Mouse (Mus musculus) hindbrain, embryonic 12.5 days (tissue): ENCODE measurements around the gene Mettl23. TPM values are rescaled to one million over a fixed set of nuclear protein-coding genes. Genes with fewer than 3 reads are reported as not detected.

Experiments
- ATAC-seq: fragments of 200-750 bp; cut with Nextera tagmentation; 2 replicates; pipeline ENCODE4 v1.8.0; 2017; ENCODE audit warnings: moderate TSS enrichment; ENCODE audit not compliant: low FRiP score
- H3K27ac ChIP-seq: fragments of 300-500 bp; sonication (generic); 2 replicates; pipeline ENCODE4 v1.5.1; 2016; ENCODE audit warnings: mild to moderate bottlenecking
- H3K27me3 ChIP-seq: fragments of 300-500 bp; sonication (generic); 2 replicates; pipeline ENCODE4 v1.6.1; 2016; ENCODE audit warnings: mild to moderate bottlenecking
- H3K36me3 ChIP-seq: fragments of 300-500 bp; sonication (generic); 2 replicates; pipeline ENCODE4 v1.6.1; 2016; ENCODE audit warnings: mild to moderate bottlenecking
- H3K4me1 ChIP-seq: fragments of 300-500 bp; sonication (generic); 2 replicates; pipeline ENCODE4 v1.6.1; 2016
- H3K4me2 ChIP-seq: fragments of 300-500 bp; sonication (generic); replicated peaks from 2 replicates; pipeline ENCODE4 v1.6.1; 2016; ENCODE audit warnings: mild to moderate bottlenecking
- H3K4me3 ChIP-seq: fragments of 300-500 bp; sonication (generic); 2 replicates; pipeline ENCODE4 v1.5.1; 2016; ENCODE audit warnings: mild to moderate bottlenecking
- H3K9ac ChIP-seq: fragments of 300-500 bp; sonication (generic); 2 replicates; pipeline ENCODE4 v1.6.1; 2016; ENCODE audit warnings: mild to moderate bottlenecking, moderate library complexity
- H3K9me3 ChIP-seq: fragments of 300-500 bp; sonication (generic); replicated peaks from 2 replicates; pipeline ENCODE4 v1.6.1; 2016; ENCODE audit warnings: mild to moderate bottlenecking
- WGBS: fragments of 180-500 bp; shearing (Covaris S2); methylation state at CpG from one replicate; pipeline ENCODE4 v1.1.7; 2016; 5-methylcytosine and 5-hydroxymethylcytosine counted together
- polyA plus RNA-seq: library from polyadenylated mRNA; unstranded; fragments of >200 nt; fragmentation: Nextera tagmentation; extraction: Ambion mirVana; gene quantifications from 2 replicates; pipeline ENCODE4 v1.2.1, GENCODE M21; 2016

Gene Mettl23
- polyA plus RNA-seq = 56.1 and 64.9 TPM in 2 replicates

- no peaks in the 10 kb centered on the region for H3K27me3 ChIP-seq
- peaks cover 48% of the 10 kb centered on the region for H3K4me1 ChIP-seq
- H3K9me3 ChIP-seq = no peaks in the 10 kb centered on the region
- H3K27ac ChIP-seq = peak within 1 kb of the TSS; percentile 95
- WGBS = under 1% methylated on average over 72 of the region's 72 CpGs
- H3K4me2 ChIP-seq = peak within 1 kb of the TSS; percentile 90
- ATAC-seq = peak; percentile 96
- H3K4me3 ChIP-seq = peak within 1 kb of the TSS; percentile 73
- H3K9ac ChIP-seq = peak within 1 kb of the TSS; percentile 78
- H3K36me3 ChIP-seq = peaks cover 38% of the 10 kb centered on the region
These were observed at the start of gene Mettl23, which contains the start of gene Jmjd6 for GRCm38 (mm10) chr11:116843261-116844233. TSS of gene Mettl23 (plus strand) at chr11:116843278. TSS of gene Jmjd6 (minus strand) at chr11:116843449.

GRCm38 (mm10) chr11:116799364-116799763 lies 43.7 kb upstream of the Mettl23 start:
- Histone ChIP-seq H3K27ac (no peak overlapping the region), H3K27me3 (no peaks in the 10 kb centered on the region), H3K4me1 (no peaks in the 10 kb centered on the region), H3K9ac (no peak overlapping the region), H3K4me2 (no peak overlapping the region), H3K36me3 (no peaks in the 10 kb centered on the region), H3K9me3 (no peaks in the 10 kb centered on the region), H3K4me3 (no peak overlapping the region)
- 93% methylated on average over 5 of the region's 5 CpGs for WGBS
- ATAC-seq = no peak

- 86% methylated on average over 5 of the region's 5 CpGs for WGBS
These were observed 42.0 kb upstream of the Mettl23 start for GRCm38 (mm10) chr11:116801106-116801505.

GRCm38 (mm10) chr11:116802709-116803108 lies 40.4 kb upstream of the Mettl23 start:
- H3K27me3 ChIP-seq = no peaks in the 10 kb centered on the region
- H3K4me3 ChIP-seq = no peak overlapping the region
- 85% methylated on average over 5 of the region's 5 CpGs for WGBS
- ATAC-seq = no peak
- no peaks in the 10 kb centered on the region for H3K36me3 ChIP-seq
- H3K9me3 ChIP-seq = no peaks in the 10 kb centered on the region
- H3K9ac ChIP-seq = no peak overlapping the region
- no peak overlapping the region for H3K27ac ChIP-seq
- no peak overlapping the region for H3K4me2 ChIP-seq
- 0 out of 2 replicates have a peak, but pooled peaks cover 2% of the 10 kb centered on the region for H3K4me1 ChIP-seq

More at GRCm38 (mm10) chr11:116801106-116801505, 42.0 kb upstream of the Mettl23 start:
- ATAC-seq = no peak
- Histone ChIP-seq H3K9me3 (no peaks in the 10 kb centered on the region), H3K27ac (no peak overlapping the region), H3K4me3 (no peak overlapping the region), H3K4me2 (no peak overlapping the region), H3K27me3 (no peaks in the 10 kb centered on the region), H3K36me3 (no peaks in the 10 kb centered on the region), H3K9ac (no peak overlapping the region), H3K4me1 (no peaks in the 10 kb centered on the region)

GRCm38 (mm10) chr11:116806136-116807071 lies 36.7 kb upstream of the Mettl23 start:
- Histone ChIP-seq H3K36me3 (no peaks in the 10 kb centered on the region), H3K27ac (no peak overlapping the region), H3K4me1 (peaks cover 29% of the 10 kb centered on the region), H3K4me3 (no peak overlapping the region), H3K9me3 (no peaks in the 10 kb centered on the region), H3K27me3 (no peaks in the 10 kb centered on the region; the same call in 1 of the 2 replicates), H3K4me2 (no peak overlapping the region), H3K9ac (no peak overlapping the region)
- ATAC-seq = no peak
- 86% methylated on average over 15 of the region's 15 CpGs for WGBS

GRCm38 (mm10) chr11:116807116-116807515 lies 36.0 kb upstream of the Mettl23 start:
- Histone ChIP-seq H3K9me3 (no peaks in the 10 kb centered on the region), H3K9ac (no peak overlapping the region), H3K4me1 (peaks cover 35% of the 10 kb centered on the region), H3K27ac (no peak overlapping the region), H3K4me3 (no peak overlapping the region), H3K27me3 (no peaks in the 10 kb centered on the region; the same call in 1 of the 2 replicates), H3K4me2 (no peak overlapping the region), H3K36me3 (no peaks in the 10 kb centered on the region)
- no peak for ATAC-seq
- 74% methylated on average over 7 of the region's 7 CpGs for WGBS

GRCm38 (mm10) chr11:116807526-116807925 lies 35.6 kb upstream of the Mettl23 start:
- WGBS = 85% methylated on average over 3 of the region's 3 CpGs
- Histone ChIP-seq H3K4me3 (no peak overlapping the region), H3K27me3 (no peaks in the 10 kb centered on the region; the same call in 1 of the 2 replicates)

DNA sequence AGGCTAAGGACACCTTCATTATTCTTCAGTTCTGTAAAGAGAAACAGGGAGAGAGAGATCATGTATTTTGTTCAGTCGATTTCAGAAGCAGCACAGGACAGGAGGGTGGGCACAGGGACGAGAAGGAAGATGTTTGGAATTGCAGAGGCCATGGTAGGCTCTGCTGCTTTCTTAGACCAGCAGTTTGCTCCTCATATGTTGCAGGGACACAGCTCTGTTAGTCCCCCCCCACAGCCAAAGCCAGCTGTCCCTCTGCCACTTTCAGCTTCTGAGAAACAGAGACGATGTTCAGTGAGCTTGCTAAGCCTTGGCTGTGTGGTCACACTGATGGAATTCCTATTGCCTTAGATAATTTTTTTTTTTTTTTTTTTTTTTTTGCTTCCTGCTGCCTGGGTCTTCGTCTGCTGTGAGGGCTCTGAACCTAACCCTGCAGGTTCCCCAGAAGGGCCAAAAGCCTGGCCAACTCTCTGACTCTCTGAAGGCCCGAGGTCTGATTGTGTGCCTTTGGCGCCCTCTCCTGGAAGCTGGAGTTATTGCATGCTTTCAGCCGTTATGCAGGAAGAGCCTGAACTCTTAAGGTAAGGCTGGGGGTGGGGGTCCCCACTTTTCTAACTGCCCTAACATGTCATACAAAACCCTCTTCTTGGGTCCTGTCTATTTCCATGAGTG lies 35.0 kb upstream of the Mettl23 start:
- Histone ChIP-seq H3K4me2 (no peak overlapping the region), H3K9me3 (no peaks in the 10 kb centered on the region), H3K4me1 (peaks cover 45% of the 10 kb centered on the region), H3K36me3 (no peaks in the 10 kb centered on the region), H3K27ac (no peak overlapping the region), H3K4me3 (no peak overlapping the region), H3K27me3 (no peaks in the 10 kb centered on the region; the same call in 1 of the 2 replicates), H3K9ac (no peak overlapping the region)
- ATAC-seq = no peak
- 26% methylated on average over 7 of the region's 7 CpGs for WGBS

More at GRCm38 (mm10) chr11:116807526-116807925, 35.6 kb upstream of the Mettl23 start:
- H3K9ac ChIP-seq = no peak overlapping the region
- ATAC-seq = no peak
- H3K9me3 ChIP-seq = no peaks in the 10 kb centered on the region
- no peak overlapping the region for H3K27ac ChIP-seq
- H3K4me1 ChIP-seq = peaks cover 39% of the 10 kb centered on the region
- H3K4me2 ChIP-seq = no peak overlapping the region
- no peaks in the 10 kb centered on the region for H3K36me3 ChIP-seq

- no peak for ATAC-seq
- Histone ChIP-seq H3K4me2 (no peak overlapping the region), H3K27ac (0 out of 2 replicates have a peak overlapping the region, but pooled peaks have one; percentile 98), H3K9me3 (no peaks in the 10 kb centered on the region), H3K36me3 (no peaks in the 10 kb centered on the region), H3K9ac (no peak overlapping the region), H3K4me1 (peaks cover 53% of the 10 kb centered on the region), H3K27me3 (no peaks in the 10 kb centered on the region; the same call in 1 of the 2 replicates), H3K4me3 (no peak overlapping the region)
- 75% methylated on average over 11 of the region's 11 CpGs for WGBS
These were observed 34.2 kb upstream of the Mettl23 start for GRCm38 (mm10) chr11:116808811-116809395.

DNA sequence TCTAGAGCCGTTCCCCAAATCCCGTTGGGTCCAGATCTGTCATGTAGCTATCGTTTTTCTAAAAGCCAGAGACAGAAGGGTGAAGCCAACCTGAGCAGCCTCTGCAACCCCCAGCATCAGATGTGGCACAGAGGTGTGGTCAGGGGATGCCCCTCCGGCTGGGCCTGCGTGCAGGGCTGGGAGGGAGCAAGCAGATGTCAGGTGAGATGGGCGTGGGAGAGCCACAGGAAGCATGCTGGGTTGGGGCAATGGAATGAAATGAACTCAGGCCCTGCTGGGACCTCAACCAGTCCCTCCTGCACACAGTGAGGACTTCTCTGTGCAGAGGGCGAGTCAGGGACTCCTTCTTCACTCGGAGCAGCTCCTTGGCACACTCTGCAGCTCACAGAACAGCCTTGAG lies 33.6 kb upstream of the Mettl23 start:
- WGBS = 84% methylated on average over 8 of the region's 8 CpGs
- no peak for ATAC-seq
- Histone ChIP-seq H3K36me3 (no peaks in the 10 kb centered on the region), H3K4me2 (no peak overlapping the region), H3K9me3 (no peaks in the 10 kb centered on the region), H3K27me3 (no peaks in the 10 kb centered on the region; the same call in 1 of the 2 replicates), H3K4me1 (peaks cover 59% of the 10 kb centered on the region), H3K9ac (peak overlapping the region; percentile 23; the same call in 1 of the 2 replicates), H3K4me3 (no peak overlapping the region), H3K27ac (peak overlapping the region; percentile 98; the same call in 1 of the 2 replicates)

DNA sequence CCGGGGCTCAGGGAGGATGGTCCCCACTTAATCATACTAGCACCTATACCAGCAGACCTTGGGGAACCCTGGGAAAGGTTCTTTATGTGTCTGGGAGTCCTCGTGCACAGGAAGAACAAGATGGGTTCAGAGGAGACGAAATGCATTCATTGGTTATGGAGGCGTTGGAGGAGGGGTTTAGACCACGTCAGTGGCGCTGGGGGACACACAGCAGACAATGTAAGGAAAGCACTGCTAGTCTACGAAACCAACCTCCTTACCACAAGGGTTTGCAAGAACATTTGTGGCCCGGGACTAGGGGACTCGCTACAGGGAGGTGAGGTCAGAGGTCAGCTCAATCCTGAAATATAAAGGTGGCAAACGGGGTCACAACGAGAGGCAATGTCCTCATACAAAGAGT lies 32.5 kb upstream of the Mettl23 start:
- WGBS = 30% methylated on average over 11 of the region's 11 CpGs
- Histone ChIP-seq H3K9ac (peak overlapping the region; percentile 61; the same call in 1 of the 2 replicates), H3K4me3 (peak overlapping the region; percentile 27; the same call in 1 of the 2 replicates)

More for the DNA sequence above, 32.5 kb upstream of the Mettl23 start:
- Histone ChIP-seq H3K36me3 (no peaks in the 10 kb centered on the region), H3K4me2 (peak overlapping the region; percentile 56), H3K27me3 (no peaks in the 10 kb centered on the region; the same call in 1 of the 2 replicates), H3K27ac (peak overlapping the region; percentile 98), H3K4me1 (peaks cover 68% of the 10 kb centered on the region), H3K9me3 (no peaks in the 10 kb centered on the region)
- no peak for ATAC-seq
